Mouse (Mus musculus) MEL (cell line): ENCODE data around the gene Smap2. TPM values are rescaled to one million over a fixed set of nuclear protein-coding genes. Genes with fewer than 3 reads are reported as not detected.

Source experiments
- DNase-seq: peaks from one replicate; pipeline ENCODE4 v3.0.0; 2011; ENCODE audit warnings: low read depth, low spot score
- H3K27ac ChIP-seq: 2 replicates; pipeline ENCODE4 v1.5.1; 2012; ENCODE audit warnings: low read depth, mild to moderate bottlenecking, control low read depth, low read length, moderate library complexity; ENCODE audit not compliant: control insufficient read depth
- H3K27me3 ChIP-seq, 2 experiments: fragments of 150-350 bp in 1 of 2; sonication (generic) in 1 of 2; 2 replicates each; pipeline ENCODE4 v1.6.1; 2012; ENCODE audit warnings: low read length in 2 of 2, mild to moderate bottlenecking in 2 of 2, improper control_type of control experiment in 1 of 2, moderate library complexity in 1 of 2; ENCODE audit not compliant: insufficient read depth in 2 of 2, control insufficient read depth in 1 of 2
- H3K36me3 ChIP-seq, 2 experiments: 2 replicates each; pipeline ENCODE4 v1.6.1; 2012 to 2014; ENCODE audit warnings: low read length in 2 of 2, improper control_type of control experiment in 1 of 2, inconsistent platforms in 1 of 2, mild to moderate bottlenecking in 1 of 2; ENCODE audit not compliant: insufficient read depth in 2 of 2, control insufficient read depth in 1 of 2
- H3K4me1 ChIP-seq, 2 experiments: fragments of 150-350 bp in 1 of 2; sonication (generic) in 1 of 2; 2 replicates each; pipeline ENCODE4 v1.6.1; 2012; ENCODE audit warnings: low read length in 2 of 2, improper control_type of control experiment in 1 of 2, mild to moderate bottlenecking in 1 of 2; ENCODE audit not compliant: insufficient read depth in 2 of 2, control insufficient read depth in 1 of 2
- H3K4me3 ChIP-seq, 2 experiments: fragments of 150-350 bp in 1 of 2; sonication (generic) in 1 of 2; 2 replicates each; pipeline ENCODE4 v1.5.1; 2012; ENCODE audit warnings: low read depth in 2 of 2, low read length in 2 of 2, mild to moderate bottlenecking in 2 of 2, moderate library complexity in 2 of 2, control low read depth in 1 of 2, improper control_type of control experiment in 1 of 2; ENCODE audit not compliant: control insufficient read depth in 1 of 2, insufficient read depth in 1 of 2
- H3K79me2 ChIP-seq: 2 replicates; pipeline ENCODE4 v1.6.1; 2012; ENCODE audit warnings: mild to moderate bottlenecking, low read length, moderate library complexity; ENCODE audit not compliant: control insufficient read depth, poor library complexity, insufficient read depth
- H3K9ac ChIP-seq: 2 replicates; pipeline ENCODE4 v1.6.1; 2012; ENCODE audit warnings: low read depth, mild to moderate bottlenecking, control low read depth, low read length, moderate library complexity; ENCODE audit not compliant: control insufficient read depth, poor library complexity, severe bottlenecking
- H3K9me3 ChIP-seq: fragments of 150-350 bp; sonication (generic); replicated peaks from 2 replicates; pipeline ENCODE4 v1.6.1; 2012; ENCODE audit warnings: mild to moderate bottlenecking, low read length, improper control_type of control experiment, moderate library complexity; ENCODE audit not compliant: insufficient read depth
- E2F4 ChIP-seq: IDR thresholded peaks from 2 replicates; pipeline ENCODE4 v1.6.1; 2011; ENCODE audit warnings: low read depth, low read length, improper control_type of control experiment, borderline replicate concordance
- ELF1 ChIP-seq: IDR thresholded peaks from 2 replicates; pipeline ENCODE4 v1.6.1; 2014; ENCODE audit warnings: low read depth, mild to moderate bottlenecking, inconsistent platforms, low read length, improper control_type of control experiment, moderate library complexity
- EP300 ChIP-seq, 2 experiments: IDR thresholded peaks; 2 replicates each; pipeline ENCODE4 v1.6.1; 2011; ENCODE audit warnings: improper control_type of control experiment in 2 of 2, low read length in 2 of 2, low read depth in 1 of 2, mild to moderate bottlenecking in 1 of 2
- ETS1 ChIP-seq: IDR thresholded peaks from 2 replicates; pipeline ENCODE4 v1.6.1; 2012; ENCODE audit warnings: low read depth, mild to moderate bottlenecking, inconsistent platforms, low read length, improper control_type of control experiment, moderate library complexity
- GATA1 ChIP-seq: IDR thresholded peaks from 2 replicates; pipeline ENCODE4 v1.6.1; 2011; ENCODE audit warnings: low read depth, low read length, improper control_type of control experiment
- HCFC1 ChIP-seq: IDR thresholded peaks from 2 replicates; pipeline ENCODE4 v1.6.1; 2012; ENCODE audit warnings: low read depth, mild to moderate bottlenecking, inconsistent platforms, low read length, improper control_type of control experiment, moderate library complexity
- JUND ChIP-seq: IDR thresholded peaks from 2 replicates; pipeline ENCODE4 v1.6.1; 2011; ENCODE audit warnings: low read depth, mild to moderate bottlenecking, improper control_type of control experiment, low read length
- KAT2A ChIP-seq: conservative IDR thresholded peaks from 2 replicates; pipeline ENCODE4 v1.6.1; 2012; ENCODE audit warnings: low read depth, low read length, improper control_type of control experiment, inconsistent platforms
- MAFK ChIP-seq: IDR thresholded peaks from 2 replicates; pipeline ENCODE4 v1.6.1; 2011; ENCODE audit warnings: low read depth, mild to moderate bottlenecking, low read length, improper control_type of control experiment, borderline replicate concordance
- MAX ChIP-seq: IDR thresholded peaks from 2 replicates; pipeline ENCODE4 v1.6.1; 2011; ENCODE audit warnings: low read length, improper control_type of control experiment
- MAZ ChIP-seq: IDR thresholded peaks from 2 replicates; pipeline ENCODE4 v1.6.1; 2012; ENCODE audit warnings: low read depth, mild to moderate bottlenecking, inconsistent platforms, low read length, improper control_type of control experiment
- MEF2A ChIP-seq: IDR thresholded peaks from 2 replicates; pipeline ENCODE4 v1.6.1; 2014; ENCODE audit warnings: low read depth, mild to moderate bottlenecking, inconsistent platforms, low read length, improper control_type of control experiment; ENCODE audit not compliant: poor library complexity, insufficient replicate concordance, severe bottlenecking; ENCODE audit errors: extremely low read depth
- MXI1 ChIP-seq: IDR thresholded peaks from 2 replicates; pipeline ENCODE4 v1.6.1; 2011; ENCODE audit warnings: mild to moderate bottlenecking, low read depth, low read length, improper control_type of control experiment
- MYB ChIP-seq: IDR thresholded peaks from 2 replicates; pipeline ENCODE4 v1.6.1; 2011; ENCODE audit warnings: mild to moderate bottlenecking, low read depth, low read length, improper control_type of control experiment
- MYC ChIP-seq: IDR thresholded peaks from 2 replicates; pipeline ENCODE4 v1.6.1; 2011; ENCODE audit warnings: low read depth, mild to moderate bottlenecking, low read length, improper control_type of control experiment, moderate library complexity
- POLR2AphosphoS2 ChIP-seq: IDR thresholded peaks from 2 replicates; pipeline ENCODE4 v1.6.1; 2011; ENCODE audit warnings: low read length, improper control_type of control experiment
- USF1 ChIP-seq: IDR thresholded peaks from 2 replicates; pipeline ENCODE4 v1.6.1; 2014; ENCODE audit warnings: low read depth, mild to moderate bottlenecking, inconsistent platforms, low read length, improper control_type of control experiment, moderate library complexity
- USF2 ChIP-seq, 2 experiments: IDR thresholded peaks; 2 replicates each; pipeline ENCODE4 v1.6.1; 2011 to 2012; ENCODE audit warnings: improper control_type of control experiment in 2 of 2, low read length in 2 of 2, borderline replicate concordance in 1 of 2, inconsistent platforms in 1 of 2, low read depth in 1 of 2, mild to moderate bottlenecking in 1 of 2; ENCODE audit not compliant: insufficient read depth in 1 of 2
- ZC3H11A ChIP-seq: IDR thresholded peaks from 2 replicates; pipeline ENCODE4 v1.6.1; 2012; ENCODE audit warnings: low read depth, mild to moderate bottlenecking, inconsistent platforms, low read length, improper control_type of control experiment
- ZKSCAN1 ChIP-seq: IDR thresholded peaks from 2 replicates; pipeline ENCODE4 v1.6.1; 2012; ENCODE audit warnings: low read depth, mild to moderate bottlenecking, inconsistent platforms, low read length, improper control_type of control experiment, moderate library complexity
- polyA plus RNA-seq, 2 experiments: library from polyadenylated mRNA; stranded (reverse) in 1 of 2; unstranded in 1 of 2; fragments of >175 nt in 1 of 2; fragments of >200 nt in 1 of 2; gene quantifications; 2 replicates each; pipeline versions ENCODE4 v1.2.1 to v1.2.4; 2012; ENCODE audit warnings: low replicate concordance in 2 of 2, low read depth in 1 of 2; ENCODE audit not compliant: insufficient read length in 2 of 2, insufficient read depth in 1 of 2, missing spikeins in 1 of 2
- total RNA-seq: library from RNA; depleted of rRNA; stranded (reverse); fragments of 300-350 nt; gene quantifications from 2 replicates; pipeline ENCODE4 v1.2.3, GENCODE M21; 2012

Gene Smap2
- total and polyA plus RNA-seq, 3 experiments: 36.5 to 118 (median 83.5) TPM

DNA sequence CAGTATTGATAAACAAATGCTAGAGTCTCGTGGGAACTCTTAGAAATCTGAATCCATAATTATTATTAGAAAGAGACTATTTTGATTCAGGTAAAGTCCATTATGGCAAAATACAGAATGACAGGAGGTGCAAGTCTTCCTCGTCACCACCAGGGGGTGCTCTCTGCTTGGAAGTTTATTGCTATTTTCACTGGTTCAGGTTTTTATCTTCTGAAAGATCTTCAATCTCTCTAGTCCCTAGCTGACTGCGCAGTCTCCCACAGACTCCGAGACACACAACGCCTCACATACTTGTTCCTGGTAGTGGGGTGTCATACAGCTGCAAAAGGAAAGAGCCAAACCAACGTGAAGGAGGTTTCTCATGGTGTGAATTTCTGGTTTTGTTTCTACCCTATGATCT is 30.6 kb downstream of the Smap2 start (continued):
- TF ChIP-seq HCFC1: no peak

DNA sequence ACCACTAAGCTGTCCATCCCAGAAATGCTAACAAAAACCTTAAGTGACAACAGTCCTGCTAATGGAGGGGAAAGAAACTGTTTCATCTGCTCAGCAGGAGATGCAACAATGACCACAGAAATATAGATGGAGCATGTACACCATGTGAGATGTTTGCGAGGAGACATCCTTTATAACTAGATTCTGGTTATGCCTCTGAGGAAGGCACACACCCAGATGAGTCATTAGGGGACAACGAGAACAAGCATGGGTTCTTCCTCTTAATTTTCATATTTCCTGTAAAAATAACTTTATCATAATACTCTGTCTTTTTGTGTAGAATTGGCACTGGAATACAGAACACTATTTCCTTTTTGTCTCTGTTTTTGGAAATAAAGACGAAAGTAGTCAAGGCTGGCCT is 38.8 kb downstream of the Smap2 start:
- Histone ChIP-seq H3K9ac (no peak overlapping the region), H3K4me1 (peaks cover 5 to 6% of the 10 kb centered on the region in 2 experiments; a peak in 3 of 4 replicates), H3K9me3 (no peaks in the 10 kb centered on the region), H3K4me3 (no peak overlapping the region), H3K27ac (peak overlapping the region; percentile 30), H3K79me2 (0 out of 2 replicates have a peak, but pooled peaks cover 1% of the 10 kb centered on the region), H3K27me3 (no peaks in the 10 kb centered on the region), H3K36me3 (peaks cover 14 to 28% of the 10 kb centered on the region in 2 experiments)
- TF ChIP-seq MYC (peak; percentile 67; the same call in 1 of the 2 replicates), EP300 (IDR thresholded peaks at IDR 0.05; ENCODE audit: low read depth in 1 of 2, low read length in 2 of 2) (peak in 1 of 2 experiments; percentile 40; a peak in 1 of 4 replicates), USF2 (IDR thresholded peaks at IDR 0.05; ENCODE audit: borderline replicate concordance in 1 of 2, insufficient read depth in 1 of 2, low read depth in 1 of 2, low read length in 2 of 2) (no peak), JUND (0 out of 2 replicates have a peak, but pooled peaks have one; percentile 23), E2F4 (no peak), GATA1 (peak; percentile 9; the same call in 1 of the 2 replicates)
- peak; percentile 63 for DNase-seq

DNA sequence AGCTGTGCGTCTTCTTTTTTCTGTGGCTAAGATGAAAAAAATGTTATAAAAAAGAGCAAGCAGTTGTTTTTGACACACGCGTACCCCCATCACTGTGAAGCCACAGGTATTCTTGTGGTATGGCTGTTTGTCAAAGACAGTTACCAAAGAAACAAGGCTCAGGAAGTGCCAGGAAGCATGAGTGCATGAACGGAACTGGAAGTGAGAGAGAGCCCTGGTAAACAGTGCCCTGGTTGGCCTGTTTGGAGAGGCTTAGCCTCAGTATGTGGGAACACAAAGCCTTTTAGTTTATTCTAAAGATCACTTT is 41.7 kb downstream of the Smap2 start:
- Histone ChIP-seq H3K9me3 (no peaks in the 10 kb centered on the region), H3K27me3 (no peaks in the 10 kb centered on the region), H3K4me3 (no peak overlapping the region), H3K9ac (no peak overlapping the region), H3K4me1 (peaks cover 5 to 6% of the 10 kb centered on the region in 2 experiments; a peak in 3 of 4 replicates), H3K36me3 (peaks cover 14 to 16% of the 10 kb centered on the region in 2 experiments), H3K79me2 (0 out of 2 replicates have a peak, but pooled peaks cover 1% of the 10 kb centered on the region), H3K27ac (no peak overlapping the region)
- no peak for DNase-seq
- TF ChIP-seq MXI1 (no peak), ZC3H11A (no peak), MEF2A (no peak), ETS1 (no peak), MAFK (no peak), KAT2A (no peak), USF2 (IDR thresholded peaks at IDR 0.05; ENCODE audit: borderline replicate concordance in 1 of 2, insufficient read depth in 1 of 2, low read depth in 1 of 2, low read length in 2 of 2) (no peak), ZKSCAN1 (no peak), MAX (no peak), MAZ (no peak), USF1 (no peak), ELF1 (no peak), MYB (no peak), POLR2AphosphoS2 (no peak)
